ENCODE assay signal across 8 mouse cellular contexts in genomic region chr4:124990325-124990724, GRCm38 (mm10). TPM values are rescaled to one million over a fixed set of nuclear protein-coding genes. Genes with fewer than 3 reads are reported as not detected.
DNase-seq lines count a peak whose midpoint lies in the region; ATAC-seq and TF ChIP-seq lines count a peak whose summit lies in the region.

No protein-coding gene starts in this region.

- H3K27me3 ChIP-seq in hindbrain, embryonic 11.5 days (ENCODE audit: control insufficient read depth, insufficient read depth, low read length), result peaks cover 63% of the 10 kb centered on the region
- H3K27me3 ChIP-seq in hindbrain, embryonic 16.5 days (replicated peaks; ENCODE audit: control insufficient read depth, insufficient read depth, low read length), result peaks cover 56% of the 10 kb centered on the region
- H3K27me3 ChIP-seq in hindbrain, embryonic 14.5 days (ENCODE audit: control insufficient read depth, insufficient read depth, low read length), result peaks cover 64% of the 10 kb centered on the region

- H3K9me3 ChIP-seq in hindbrain, embryonic 11.5 days (ENCODE audit: control insufficient read depth, low read length), result no peaks in the 10 kb centered on the region
- no peaks in the 10 kb centered on the region for H3K9me3 ChIP-seq in hindbrain, embryonic 16.5 days (ENCODE audit: control insufficient read depth, low read length)
- H3K9me3 ChIP-seq in hindbrain, embryonic 14.5 days (ENCODE audit: control insufficient read depth, low read length), result no peaks in the 10 kb centered on the region

- peaks cover 5% of the 10 kb centered on the region for H3K4me1 ChIP-seq in hindbrain, embryonic 11.5 days (replicated peaks; ENCODE audit: control insufficient read depth, insufficient read depth, low read length)
- peaks cover 17% of the 10 kb centered on the region for H3K4me1 ChIP-seq in hindbrain, embryonic 16.5 days (ENCODE audit: control insufficient read depth, insufficient read depth, low read depth, low read length)
- peaks cover 10% of the 10 kb centered on the region; the same call in 1 of the 2 replicates for H3K4me1 ChIP-seq in bone marrow macrophage, adult 2 months (ENCODE audit: control insufficient read depth, insufficient read depth, low read length)
- peaks cover 17% of the 10 kb centered on the region; the same call in 1 of the 2 replicates for H3K4me1 ChIP-seq in hindbrain, embryonic 14.5 days (replicated peaks; ENCODE audit: control insufficient read depth, insufficient read depth, low read length)

- H3K27ac ChIP-seq in hindbrain, embryonic 11.5 days (ENCODE audit: low read depth, low read length), result no peak overlapping the region
- H3K27ac ChIP-seq in hindbrain, embryonic 16.5 days (ENCODE audit: low read depth, low read length), result no peak overlapping the region
- no peak overlapping the region for H3K27ac ChIP-seq in bone marrow macrophage, adult 2 months (ENCODE audit: insufficient read depth, low read depth, low read length)
- H3K27ac ChIP-seq in hindbrain, embryonic 14.5 days, result no peak overlapping the region

- no peak for TF ChIP-seq POLR2A in bone marrow macrophage, adult 2 months (IDR thresholded peaks at IDR 0.05; ENCODE audit: borderline replicate concordance, low read depth, low read length)

- TF ChIP-seq CTCF in bone marrow macrophage, adult 2 months (IDR thresholded peaks at IDR 0.05; ENCODE audit: low read depth, low read length), result no peak

- H3K9ac ChIP-seq in hindbrain, embryonic 11.5 days (ENCODE audit: low read depth, low read length), result no peak overlapping the region
- no peak overlapping the region for H3K9ac ChIP-seq in hindbrain, embryonic 16.5 days (ENCODE audit: low read depth, low read length)
- H3K9ac ChIP-seq in hindbrain, embryonic 14.5 days, result no peak overlapping the region

- WGBS in hindbrain, embryonic 11.5 days, result 3% methylated on average over 7 of the region's 7 CpGs
- 4% methylated on average over 7 of the region's 7 CpGs for whole genome bisulfite sequencing in hindbrain, embryonic 16.5 days
- 4% methylated on average over 7 of the region's 7 CpGs for WGBS in hindbrain, embryonic 14.5 days

- no peak for DNase-seq in hindbrain, embryonic 11.5 days (ENCODE audit: low spot score)
- DNase-seq in hindbrain, embryonic 14.5 days (ENCODE audit: low spot score), result no peak
- no peak for DNase-seq in testis, postnatal 10 days (ENCODE audit: low spot score)
- DNase-seq in adrenal gland, adult (ENCODE audit: inconsistent age in 2 of 2, low spot score in 1 of 2), result no peak
- no peak for DNase-seq in embryo, embryonic 9.5 days (ENCODE audit: extremely low spot score)

- H3K36me3 ChIP-seq in hindbrain, embryonic 11.5 days (ENCODE audit: control insufficient read depth, insufficient read depth, low read length), result no peaks in the 10 kb centered on the region
- H3K36me3 ChIP-seq in hindbrain, embryonic 16.5 days (ENCODE audit: control insufficient read depth, insufficient read depth, low read length), result no peaks in the 10 kb centered on the region
- H3K36me3 ChIP-seq in hindbrain, embryonic 14.5 days (replicated peaks; ENCODE audit: control insufficient read depth, insufficient read depth), result no peaks in the 10 kb centered on the region

- H3K4me3 ChIP-seq in hindbrain, embryonic 11.5 days (ENCODE audit: low read depth, low read length), result no peak overlapping the region
- H3K4me3 ChIP-seq in hindbrain, embryonic 16.5 days (ENCODE audit: low read length), result no peak overlapping the region
- 0 out of 2 replicates have a peak overlapping the region, but pooled peaks have one; percentile 15 for H3K4me3 ChIP-seq in bone marrow macrophage, adult 2 months (ENCODE audit: insufficient read depth, low read length)
- no peak overlapping the region for H3K4me3 ChIP-seq in hindbrain, embryonic 14.5 days (replicated peaks; ENCODE audit: low read length)

- ATAC-seq in hindbrain, embryonic 11.5 days (ENCODE audit: low FRiP score), result no peak
- no peak for ATAC-seq in hindbrain, embryonic 16.5 days
- no peak for ATAC-seq in hindbrain, embryonic 14.5 days (ENCODE audit: low FRiP score)
- ATAC-seq in megakaryocyte progenitor cell, adult 5-6 weeks (replicated peaks; ENCODE audit: poor library complexity), result peak; percentile 56

- peak overlapping the region; percentile 24 for H3K4me2 ChIP-seq in hindbrain, embryonic 11.5 days (replicated peaks; ENCODE audit: low read depth, low read length)
- H3K4me2 ChIP-seq in hindbrain, embryonic 16.5 days (ENCODE audit: low read length), result no peak overlapping the region
- 0 out of 2 replicates have a peak overlapping the region, but pooled peaks have one; percentile 17 for H3K4me2 ChIP-seq in hindbrain, embryonic 14.5 days (replicated peaks)

RNA-seq across cellular contexts. Expression of gene Rspo1, which starts 4.1 kb away (rescaled TPM):
- polyA plus RNA-seq in hindbrain, embryonic 11.5 days (2014; fragmentation: Nextera tagmentation; extraction: Ambion mirVana), result 8.5 and 16.5 TPM in 2 replicates
- 1.8 and 2.4 TPM in 2 replicates for polyA plus RNA-seq in hindbrain, embryonic 16.5 days (2015; fragmentation: Nextera tagmentation; extraction: Ambion mirVana)
- not detected in 2 replicates for polyA plus RNA-seq in bone marrow macrophage, adult 2 months (2012; ENCODE audit: insufficient read depth, insufficient read length, missing spikeins)
- 1.2 and 1.9 TPM in 2 replicates for polyA plus RNA-seq in hindbrain, embryonic 14.5 days (2014; fragmentation: Nextera tagmentation; extraction: Ambion mirVana)
- total RNA-seq in megakaryocyte progenitor cell, adult 5-6 weeks (2015), result 0.89 and 2.6 TPM in 2 replicates
- total RNA-seq in megakaryocyte progenitor cell, adult 5-6 weeks (2017), result 0.41 and 0.71 TPM in 2 replicates

RNA-seq across cellular contexts. Expression of gene Gnl2, which starts 26.1 kb away (rescaled TPM):
- 91.2 and 103 TPM in 2 replicates for polyA plus RNA-seq in hindbrain, embryonic 11.5 days (2014; fragmentation: Nextera tagmentation; extraction: Ambion mirVana)
- 85.7 and 88.9 TPM in 2 replicates for polyA plus RNA-seq in hindbrain, embryonic 16.5 days (2015; fragmentation: Nextera tagmentation; extraction: Ambion mirVana)
- polyA plus RNA-seq in bone marrow macrophage, adult 2 months (2012; ENCODE audit: insufficient read depth, insufficient read length, missing spikeins), result 38.2 and 49.0 TPM in 2 replicates
- 81.6 and 86.1 TPM in 2 replicates for polyA plus RNA-seq in hindbrain, embryonic 14.5 days (2014; fragmentation: Nextera tagmentation; extraction: Ambion mirVana)
- total RNA-seq in megakaryocyte progenitor cell, adult 5-6 weeks (2015), result 87.0 and 101 TPM in 2 replicates
- total RNA-seq in megakaryocyte progenitor cell, adult 5-6 weeks (2017), result 133 and 205 TPM in 2 replicates

RNA-seq across cellular contexts. Expression of gene Cdca8, which starts 51.2 kb away (rescaled TPM):
- 192 and 195 TPM in 2 replicates for polyA plus RNA-seq in hindbrain, embryonic 11.5 days (2014; fragmentation: Nextera tagmentation; extraction: Ambion mirVana)
- polyA plus RNA-seq in hindbrain, embryonic 16.5 days (2015; fragmentation: Nextera tagmentation; extraction: Ambion mirVana), result 32.2 and 37.2 TPM in 2 replicates
- polyA plus RNA-seq in bone marrow macrophage, adult 2 months (2012; ENCODE audit: insufficient read depth, insufficient read length, missing spikeins), result 47.0 and 53.4 TPM in 2 replicates
- polyA plus RNA-seq in hindbrain, embryonic 14.5 days (2014; fragmentation: Nextera tagmentation; extraction: Ambion mirVana), result 19.0 and 28.7 TPM in 2 replicates
- total RNA-seq in megakaryocyte progenitor cell, adult 5-6 weeks (2015), result 115 and 125 TPM in 2 replicates
- total RNA-seq in megakaryocyte progenitor cell, adult 5-6 weeks (2017), result 121 and 137 TPM in 2 replicates

RNA-seq across cellular contexts. Expression of gene 9930104L06Rik, which starts 53.5 kb away (rescaled TPM):
- polyA plus RNA-seq in hindbrain, embryonic 11.5 days (2014; fragmentation: Nextera tagmentation; extraction: Ambion mirVana), result 4.2 and 5.5 TPM in 2 replicates
- 13.2 and 16.5 TPM in 2 replicates for polyA plus RNA-seq in hindbrain, embryonic 16.5 days (2015; fragmentation: Nextera tagmentation; extraction: Ambion mirVana)
- 11.2 and 13.9 TPM in 2 replicates for polyA plus RNA-seq in bone marrow macrophage, adult 2 months (2012; ENCODE audit: insufficient read depth, insufficient read length, missing spikeins)
- 4.1 and 5.2 TPM in 2 replicates for polyA plus RNA-seq in hindbrain, embryonic 14.5 days (2014; fragmentation: Nextera tagmentation; extraction: Ambion mirVana)
- 4.4 and 6.5 TPM in 2 replicates for total RNA-seq in megakaryocyte progenitor cell, adult 5-6 weeks (2015)
- total RNA-seq in megakaryocyte progenitor cell, adult 5-6 weeks (2017), result 7.9 and 9.1 TPM in 2 replicates
